ENCODE assay signal across 11 mouse cellular contexts in genomic region chr11:118741262-118741661, GRCm38 (mm10).
DNase-seq lines count a peak whose midpoint lies in the region; ATAC-seq and TF ChIP-seq lines count a peak whose summit lies in the region.
"Had no signal": no experiment of that assay in that cellular context is flagged by ENCODE, and none has a peak within 500 bp of the region (broad histone marks: within the 10 kb centered on the region; RNA-seq: fewer than 3 reads in every experiment).

No protein-coding gene starts in this region.

- H3K4me1 ChIP-seq in kidney, postnatal 0 days (replicated peaks; ENCODE audit: insufficient read depth, low read length), result 0 out of 2 replicates have a peak, but pooled peaks cover 7% of the 10 kb centered on the region
- peaks cover 8% of the 10 kb centered on the region for H3K4me1 ChIP-seq in kidney, embryonic 14.5 days (ENCODE audit: control insufficient read depth, insufficient read depth, low read length)

- no peak overlapping the region for H3K4me3 ChIP-seq in kidney, postnatal 0 days (replicated peaks; ENCODE audit: low read depth, low read length)
- H3K4me3 ChIP-seq in kidney, embryonic 14.5 days (ENCODE audit: low read length), result no peak overlapping the region
- H3K4me3 ChIP-seq: stomach, embryonic 15.5 days had no signal

- H3K4me2 ChIP-seq in kidney, postnatal 0 days (ENCODE audit: low read length), result no peak overlapping the region
- H3K4me2 ChIP-seq in kidney, embryonic 14.5 days (replicated peaks; ENCODE audit: low read depth, low read length), result no peak overlapping the region
- H3K4me2 ChIP-seq: stomach, embryonic 15.5 days had no signal

- H3K36me3 ChIP-seq in kidney, postnatal 0 days (ENCODE audit: insufficient read depth, low read length), result no peaks in the 10 kb centered on the region
- no peaks in the 10 kb centered on the region for H3K36me3 ChIP-seq in kidney, embryonic 14.5 days (ENCODE audit: control insufficient read depth, insufficient read depth, low read length)
- H3K36me3 ChIP-seq: stomach, embryonic 15.5 days had no signal

- DNase-seq in cerebellum, adult 11-12 months, result peak; percentile 40
- peak; percentile 27 for DNase-seq in kidney, postnatal 0 days (ENCODE audit: low spot score)
- DNase-seq in right cerebral cortex, postnatal 14 days, result peak; percentile 63
- DNase-seq in right cerebral cortex, adult 18-20 months, result no peak
- peak; percentile 9 for DNase-seq in naive thymus-derived CD4-positive, alpha-beta T cell, adult 2 months (ENCODE audit: low read depth)
- DNase-seq in heart, adult 11 months, result no peak
- DNase-seq: adrenal gland, postnatal 25 days; heart, postnatal 36 days had no signal

- no peak for ATAC-seq in cerebellum, adult (ENCODE audit: insufficient number of reproducible peaks, low FRiP score, low TSS enrichment)
- no peak for ATAC-seq in kidney, postnatal 0 days (replicated peaks; ENCODE audit: low FRiP score, low read depth)
- ATAC-seq in kidney, embryonic 14.5 days (ENCODE audit: low FRiP score, low TSS enrichment), result no peak

- no peak overlapping the region for H3K9ac ChIP-seq in kidney, postnatal 0 days (ENCODE audit: low read depth, low read length)
- H3K9ac ChIP-seq in kidney, embryonic 14.5 days (ENCODE audit: low read depth, low read length), result no peak overlapping the region
- H3K9ac ChIP-seq: stomach, embryonic 15.5 days had no signal

- no peaks in the 10 kb centered on the region for H3K9me3 ChIP-seq in kidney, postnatal 0 days (replicated peaks; ENCODE audit: low read length)
- no peaks in the 10 kb centered on the region for H3K9me3 ChIP-seq in kidney, embryonic 14.5 days (ENCODE audit: control insufficient read depth, low read length)
- H3K9me3 ChIP-seq: stomach, embryonic 15.5 days had no signal

- WGBS in kidney, postnatal 0 days, result 37% methylated on average over 6 of the region's 6 CpGs
- WGBS in kidney, embryonic 14.5 days, result 40% methylated on average over 6 of the region's 6 CpGs

- H3K27ac ChIP-seq in kidney, postnatal 0 days, result no peak overlapping the region
- no peak overlapping the region for H3K27ac ChIP-seq in kidney, embryonic 14.5 days (ENCODE audit: low read depth, low read length)
- H3K27ac ChIP-seq: stomach, embryonic 15.5 days had no signal

- peaks cover 15% of the 10 kb centered on the region for H3K27me3 ChIP-seq in kidney, postnatal 0 days (ENCODE audit: insufficient read depth, low read length)
- H3K27me3 ChIP-seq in kidney, embryonic 14.5 days (ENCODE audit: control insufficient read depth, insufficient read depth, low read length), result peaks cover 48% of the 10 kb centered on the region

- peak; percentile 47; the same call in 1 of the 2 replicates for TF ChIP-seq CTCF in kidney, postnatal 0 days (IDR thresholded peaks at IDR 0.05; ENCODE audit: low read depth)

Comparison
In these comparisons a context has a peak if more than half of its experiments do, and no peak if none do; other contexts are left out.
1. DNase-seq: peak in cerebellum, adult 11-12 months (single experiment), kidney, postnatal 0 days (single experiment), right cerebral cortex, postnatal 14 days (single experiment) and naive thymus-derived CD4-positive, alpha-beta T cell, adult 2 months (single experiment); none in right cerebral cortex, adult 18-20 months (single experiment) and heart, adult 11 months (single experiment).